10 mouse cellular contexts compared by ENCODE assay signal in the genomic region with DNA sequence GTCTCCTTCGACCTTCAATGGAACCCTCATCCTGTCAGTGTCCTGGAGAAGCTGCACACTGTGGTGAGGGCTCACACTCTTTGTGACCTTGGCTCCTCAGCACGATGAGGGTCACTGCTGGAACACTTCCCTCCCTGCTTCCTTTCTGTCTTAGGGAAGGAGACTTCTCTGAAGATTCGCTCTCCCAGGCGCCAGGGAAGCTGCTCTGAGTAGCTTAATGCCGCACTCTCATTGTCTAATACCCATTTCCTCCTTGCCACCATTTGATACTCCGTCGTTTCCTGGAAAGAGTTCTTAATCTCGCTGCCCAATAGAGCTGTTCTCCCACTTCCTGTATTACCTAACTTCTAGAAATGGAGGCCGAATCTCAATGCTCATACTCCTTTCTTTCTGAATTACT. TPM values are rescaled to one million over a fixed set of nuclear protein-coding genes. Genes with fewer than 3 reads are reported as not detected.
DNase-seq lines count a peak whose midpoint lies in the region; ATAC-seq and TF ChIP-seq lines count a peak whose summit lies in the region.
"Had no signal": no experiment of that assay in that cellular context is flagged by ENCODE, and none has a peak within 500 bp of the region (broad histone marks: within the 10 kb centered on the region; RNA-seq: fewer than 3 reads in every experiment).

No protein-coding gene starts in this region.

- H3K27ac ChIP-seq in heart, postnatal 0 days (ENCODE audit: low read depth), result 0 out of 2 replicates have a peak overlapping the region, but pooled peaks have one; percentile 9
- H3K27ac ChIP-seq in limb, embryonic 10.5 days, result peak overlapping the region; percentile 30; the same call in 1 of the 2 replicates
- H3K27ac ChIP-seq: embryonic facial prominence, embryonic 12.5 days had no signal

- no peaks in the 10 kb centered on the region for H3K36me3 ChIP-seq in heart, postnatal 0 days (replicated peaks; ENCODE audit: control insufficient read depth, insufficient read depth, low read length)
- no peaks in the 10 kb centered on the region for H3K36me3 ChIP-seq in limb, embryonic 10.5 days
- H3K36me3 ChIP-seq: embryonic facial prominence, embryonic 12.5 days had no signal

- no peak for DNase-seq in heart, postnatal 0 days (ENCODE audit: low spot score)
- no peak for DNase-seq in heart, postnatal 36 days
- DNase-seq in adrenal gland, postnatal 14 days, result peak; percentile 16
- DNase-seq in limb, embryonic 10.5 days (ENCODE audit: low spot score), result no peak
- peak; percentile 40 to 58 for DNase-seq in lung, postnatal 4 days
- DNase-seq in left cerebral cortex, adult 18-20 months (ENCODE audit: low spot score in 2 of 2), result no peak
- DNase-seq in frontal cortex, postnatal 14 days (ENCODE audit: low spot score in 2 of 2), result no peak
- DNase-seq: right cerebral cortex, postnatal 4 days; thymus, postnatal 36 days had no signal

- no peaks in the 10 kb centered on the region for H3K27me3 ChIP-seq in heart, postnatal 0 days (ENCODE audit: control insufficient read depth, insufficient read depth, low read length)
- H3K27me3 ChIP-seq in limb, embryonic 10.5 days (ENCODE audit: low read depth, poor library complexity, severe bottlenecking), result no peaks in the 10 kb centered on the region
- H3K27me3 ChIP-seq: embryonic facial prominence, embryonic 12.5 days had no signal

- H3K9me3 ChIP-seq in heart, postnatal 0 days (replicated peaks; ENCODE audit: control insufficient read depth, low read length), result no peaks in the 10 kb centered on the region
- no peaks in the 10 kb centered on the region for H3K9me3 ChIP-seq in limb, embryonic 10.5 days (replicated peaks)
- H3K9me3 ChIP-seq: embryonic facial prominence, embryonic 12.5 days had no signal

- no peak for TF ChIP-seq CTCF in heart, postnatal 0 days (IDR thresholded peaks at IDR 0.05; ENCODE audit: low read depth)

- no peak overlapping the region for H3K4me3 ChIP-seq in heart, postnatal 0 days (ENCODE audit: low read depth, low read length)
- no peak overlapping the region for H3K4me3 ChIP-seq in limb, embryonic 10.5 days
- H3K4me3 ChIP-seq: embryonic facial prominence, embryonic 12.5 days had no signal

- intact Hi-C loops in heart, postnatal 36 days (cut with DNase I), result no loop called here

- no peak; the same call in 1 of the 2 replicates for ATAC-seq in heart, postnatal 0 days (ENCODE audit: insufficient read depth, low read depth)

- no peak overlapping the region for H3K9ac ChIP-seq in heart, postnatal 0 days (replicated peaks; ENCODE audit: low read depth, low read length)
- H3K9ac ChIP-seq: embryonic facial prominence, embryonic 12.5 days had no signal

- peak overlapping the region; percentile 5; the same call in 1 of the 2 replicates for H3K4me2 ChIP-seq in heart, postnatal 0 days (ENCODE audit: low read depth, low read length)
- H3K4me2 ChIP-seq: embryonic facial prominence, embryonic 12.5 days had no signal

- TF ChIP-seq EP300 in heart, postnatal 0 days (IDR thresholded peaks at IDR 0.05; ENCODE audit: low read depth), result no peak

- no peaks in the 10 kb centered on the region for H3K4me1 ChIP-seq in heart, postnatal 0 days (ENCODE audit: control insufficient read depth, insufficient read depth)
- H3K4me1 ChIP-seq in limb, embryonic 10.5 days, result no peaks in the 10 kb centered on the region
- H3K4me1 ChIP-seq: embryonic facial prominence, embryonic 12.5 days had no signal

- 53% methylated on average over 9 of the region's 9 CpGs for WGBS in heart, postnatal 0 days
- WGBS in limb, embryonic 10.5 days, result 67% methylated on average over 9 of the region's 9 CpGs

RNA-seq across cellular contexts. Expression of a gene that starts 46.7 kb away (rescaled TPM):
- 1.6 and 2.3 TPM in 2 replicates for total RNA-seq in heart, postnatal 0 days (2014; rRNA removed; ENCODE audit: low replicate concordance)
- polyA plus RNA-seq in heart, postnatal 0 days (2015; fragmentation: Nextera tagmentation; extraction: Ambion mirVana), result 1.2 and 2.0 TPM in 2 replicates
- 1 to 10 TPM in 1 of 2 experiments, under 1 TPM in 1; 0.39 to 1.2 TPM for total RNA-seq in heart, postnatal 36 days (2021)
- total RNA-seq in adrenal gland, postnatal 14 days (2021), result 3.9 and 4.4 TPM in 2 replicates
- polyA plus RNA-seq in limb, embryonic 10.5 days (2016; fragmentation: Nextera tagmentation; extraction: Ambion mirVana), result 0.71 and 1.3 TPM in 2 replicates
- under 1 TPM in 1 of 2 experiments, not detected in 1; 0.07 TPM for total RNA-seq in left cerebral cortex, adult 18-20 months (2021)

Comparison
In these comparisons a context has a peak if more than half of its experiments do, and no peak if none do; other contexts are left out.
1. DNase-seq: peak in adrenal gland, postnatal 14 days (single experiment) and lung, postnatal 4 days (2 of 2); none in heart, postnatal 0 days (single experiment), heart, postnatal 36 days (0 of 2), limb, embryonic 10.5 days (single experiment), left cerebral cortex, adult 18-20 months (0 of 2) and frontal cortex, postnatal 14 days (0 of 2).